Mouse (Mus musculus) cerebellum, postnatal 25 days (tissue): ENCODE measurements around the gene Ypel2.
"Not testable (repeated sequence)": the region's sequence is repeated elsewhere in the genome, so short reads cannot be mapped to it uniquely, and the experiment has no call there.

Source experiments
- DNase-seq, 2 experiments: peaks; one replicate each; pipeline ENCODE4 v3.0.0; 2021; ENCODE audit warnings: mixed read lengths in 2 of 2

Gene Ypel2

DNA sequence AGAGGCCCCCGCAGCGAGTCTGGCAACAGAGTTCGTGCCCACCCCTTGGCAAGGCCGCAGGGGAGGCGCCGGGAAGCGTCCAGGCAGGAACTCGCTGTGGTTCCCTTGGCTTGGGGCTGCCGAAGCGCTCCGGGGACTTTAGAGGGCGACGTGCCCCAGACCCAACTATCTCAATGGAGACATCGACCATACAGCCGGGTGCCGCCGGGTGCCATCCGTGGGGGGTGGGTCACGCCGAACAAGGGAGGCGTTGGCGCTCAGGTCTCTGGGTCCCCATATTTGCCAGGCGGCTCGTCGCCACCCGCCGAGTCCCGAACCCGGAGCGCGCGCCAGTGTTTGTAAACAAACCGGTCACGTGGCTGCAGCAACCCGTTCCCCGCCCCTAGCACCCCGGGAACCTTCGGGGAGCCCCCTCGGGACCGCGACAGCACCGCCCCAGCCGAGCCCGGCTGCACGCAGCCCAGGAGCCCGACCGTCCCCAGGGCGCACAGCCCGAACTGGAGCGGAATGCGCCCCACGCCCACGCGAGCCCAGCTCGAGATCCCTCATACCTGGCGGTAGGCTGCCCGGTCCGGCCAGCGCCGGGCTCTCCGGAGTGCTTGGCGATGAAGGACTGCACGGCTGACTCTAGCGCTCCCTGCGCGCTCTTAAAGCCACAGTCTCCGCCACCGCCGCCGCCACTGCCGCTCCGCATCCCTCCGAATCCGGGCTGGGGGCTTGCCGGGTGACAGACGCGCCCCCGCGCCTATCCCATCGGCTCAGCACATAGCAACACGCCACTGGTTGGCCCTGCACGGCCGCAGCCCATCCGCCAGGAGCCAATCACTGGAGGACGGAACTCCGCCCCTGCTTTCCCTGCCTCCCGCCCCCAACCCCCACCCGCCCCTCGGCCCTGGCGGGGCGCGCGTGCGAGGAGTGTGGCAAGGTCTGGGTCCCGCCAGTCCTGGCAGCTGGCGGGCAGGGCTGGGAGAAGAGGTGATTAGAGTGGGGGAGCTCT is at the start of gene Ypel2:
Ypel2 (minus strand) TSS at position 667 of the 997 bp plus-strand sequence.
- peak; percentile 98 for DNase-seq

DNA sequence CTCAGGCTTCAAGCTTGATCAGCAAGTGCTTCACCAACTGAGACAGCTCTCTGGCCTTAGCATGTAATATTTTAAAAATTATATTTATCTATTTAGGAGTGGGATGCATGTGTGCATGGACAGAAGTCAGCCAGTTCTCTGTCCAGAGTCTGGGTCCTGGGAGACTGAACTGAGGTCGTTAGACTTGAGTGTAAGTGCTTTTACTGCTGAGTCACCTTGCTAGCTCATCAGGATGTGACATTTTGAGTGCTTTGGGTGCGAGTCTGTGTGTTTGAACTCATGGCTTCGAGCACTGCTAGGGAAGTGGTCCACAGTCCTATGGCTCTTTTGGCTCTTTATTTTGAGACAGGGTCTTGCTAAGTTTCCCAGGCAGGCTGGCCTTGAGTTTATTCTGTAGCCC is 49.5 kb upstream of the Ypel2 start:
- DNase-seq, result no peak

DNA sequence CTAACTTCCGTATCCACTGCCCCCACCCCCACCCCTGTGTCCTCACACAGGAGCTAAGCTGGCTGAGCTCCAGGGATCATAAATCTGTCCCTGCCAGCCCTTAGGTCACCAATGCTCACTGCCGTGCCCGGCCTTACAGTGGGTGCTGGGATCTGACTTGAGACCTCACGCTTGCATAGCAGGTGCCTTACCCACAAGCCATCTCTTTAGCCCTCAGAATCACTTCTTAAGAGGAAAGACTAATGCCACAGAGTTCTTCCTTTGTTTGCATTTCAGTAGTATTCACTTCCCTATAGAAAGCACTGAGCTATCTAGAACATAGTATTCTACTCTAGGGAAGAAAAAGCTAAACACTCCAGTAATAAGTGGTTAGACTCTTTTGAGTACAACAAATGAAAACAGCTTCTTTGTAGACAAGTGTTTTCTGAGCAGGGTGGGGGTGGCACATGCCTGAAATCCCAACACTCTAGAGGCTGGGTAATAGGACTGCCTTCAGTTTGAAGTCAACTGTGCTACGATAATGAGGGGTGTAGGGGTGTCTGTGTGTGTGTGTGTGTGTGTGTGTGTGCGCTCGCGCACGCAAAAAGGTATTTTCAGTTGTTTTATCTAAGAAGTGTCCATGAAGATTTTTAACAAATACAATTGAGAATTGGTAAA is 45.9 kb upstream of the Ypel2 start:
- no peak for DNase-seq

DNA sequence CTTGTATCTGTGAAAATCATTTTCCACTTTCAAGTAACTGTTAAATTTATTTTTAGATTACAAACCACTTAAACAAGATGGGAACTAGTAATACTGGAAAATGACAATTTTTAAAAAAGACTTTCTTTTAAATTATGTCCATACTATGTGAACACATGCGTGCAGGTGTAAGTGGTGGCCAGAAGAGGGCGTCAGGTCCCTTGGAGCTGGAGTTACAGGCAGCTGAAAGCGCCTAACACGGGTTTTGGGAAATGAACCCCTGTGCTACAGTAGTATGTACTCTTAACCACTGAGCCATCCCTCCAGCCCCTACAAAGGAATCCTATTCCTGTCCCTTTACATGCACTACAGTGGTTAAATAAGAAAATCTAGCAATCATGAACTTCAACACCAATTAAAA is 42.7 kb upstream of the Ypel2 start:
- no peak for DNase-seq

DNA sequence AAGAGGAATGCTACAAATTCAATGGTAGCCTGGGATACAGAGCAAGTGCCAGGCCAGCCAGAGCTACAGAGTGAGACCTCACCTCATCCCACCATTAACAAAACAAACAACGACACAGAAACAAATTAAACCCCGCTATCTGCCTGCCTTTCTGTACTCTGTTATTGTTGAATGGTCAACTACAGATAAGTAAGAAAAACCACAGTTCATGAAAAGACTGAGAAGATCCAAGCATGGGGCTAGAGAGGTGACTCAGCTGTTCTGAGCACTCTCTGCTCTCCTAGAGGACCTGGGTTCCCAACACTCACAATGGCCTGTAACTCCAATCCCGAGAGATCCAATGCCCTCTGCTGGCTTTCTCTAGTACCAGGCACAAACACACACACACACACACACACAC is 34.7 kb upstream of the Ypel2 start:
- no peak for DNase-seq

DNA sequence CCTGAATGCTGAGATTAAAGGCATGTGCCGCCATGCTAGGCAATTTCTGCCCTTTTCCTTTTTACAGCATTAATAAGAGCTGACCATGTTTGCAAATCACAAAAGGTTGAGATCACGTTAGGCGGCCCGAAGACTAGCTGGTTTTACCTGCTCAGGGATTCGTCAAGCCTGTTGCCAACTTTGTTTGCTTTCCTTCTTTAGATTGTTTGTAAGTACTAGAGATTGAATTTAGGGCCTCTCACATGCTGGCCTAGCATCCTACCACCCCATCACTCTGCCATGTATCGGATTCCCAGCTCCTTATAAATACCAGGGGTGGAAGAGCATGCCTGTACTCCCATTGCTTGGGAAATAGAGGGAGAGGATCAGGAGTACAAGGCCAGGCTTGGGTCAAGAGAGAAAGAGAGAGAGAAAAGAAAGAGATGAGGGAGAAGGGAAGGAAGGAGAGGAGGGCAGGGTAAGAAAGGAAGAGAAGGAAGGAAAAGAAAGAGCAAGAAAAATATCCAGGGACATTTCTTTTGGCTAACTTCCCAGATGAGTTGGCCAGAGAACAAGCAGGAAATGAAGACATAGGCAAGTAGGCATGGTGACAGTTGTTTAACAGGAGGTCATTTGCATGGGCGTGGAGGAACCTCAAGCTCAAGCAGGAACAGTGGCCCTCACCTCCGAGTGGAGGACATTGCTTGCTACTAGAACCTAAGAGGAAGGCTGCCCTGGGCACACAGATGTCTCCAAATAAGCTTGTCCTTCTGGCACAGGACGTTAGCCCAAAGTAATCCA is 32.8 kb upstream of the Ypel2 start:
- no peak for DNase-seq

DNA sequence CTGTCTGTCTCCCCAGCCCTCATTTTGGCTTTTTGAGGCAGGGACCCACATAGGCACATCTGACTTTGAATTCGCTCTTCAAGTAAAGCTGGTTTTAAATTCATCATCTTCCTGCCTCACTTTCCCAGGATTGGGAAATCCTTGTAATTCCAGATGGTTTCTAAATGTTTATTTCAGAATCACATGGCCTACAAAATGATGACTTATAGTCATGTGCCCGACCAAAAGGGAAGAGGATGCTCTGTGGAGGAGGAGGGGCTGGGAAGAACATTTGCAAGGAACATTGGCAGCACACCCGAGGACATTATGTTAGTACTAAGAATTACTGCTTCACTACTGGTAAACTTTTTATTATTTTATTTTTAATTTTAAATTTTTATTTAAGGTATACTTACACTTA is 31.8 kb upstream of the Ypel2 start:
- no peak for DNase-seq

DNA sequence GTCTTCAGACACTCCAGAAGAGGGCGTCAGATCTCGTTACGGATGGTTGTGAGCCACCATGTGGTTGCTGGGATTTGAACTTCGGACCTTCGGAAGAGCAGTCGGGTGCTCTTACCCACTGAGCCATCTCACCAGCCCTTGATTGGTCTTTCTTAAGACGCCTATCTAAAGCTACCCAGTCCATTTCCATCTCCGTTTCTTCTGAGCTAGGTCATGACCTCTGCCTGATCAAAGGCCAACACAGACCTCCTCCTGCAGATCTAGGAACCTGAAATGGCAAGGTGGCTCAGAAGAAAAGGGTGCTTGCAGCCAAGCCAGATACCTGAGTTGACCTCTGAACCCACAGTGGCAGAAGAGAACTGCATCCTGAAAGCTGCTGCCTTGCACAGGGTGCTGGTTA is 29.7 kb upstream of the Ypel2 start:
- not testable (repeated sequence) for DNase-seq

DNA sequence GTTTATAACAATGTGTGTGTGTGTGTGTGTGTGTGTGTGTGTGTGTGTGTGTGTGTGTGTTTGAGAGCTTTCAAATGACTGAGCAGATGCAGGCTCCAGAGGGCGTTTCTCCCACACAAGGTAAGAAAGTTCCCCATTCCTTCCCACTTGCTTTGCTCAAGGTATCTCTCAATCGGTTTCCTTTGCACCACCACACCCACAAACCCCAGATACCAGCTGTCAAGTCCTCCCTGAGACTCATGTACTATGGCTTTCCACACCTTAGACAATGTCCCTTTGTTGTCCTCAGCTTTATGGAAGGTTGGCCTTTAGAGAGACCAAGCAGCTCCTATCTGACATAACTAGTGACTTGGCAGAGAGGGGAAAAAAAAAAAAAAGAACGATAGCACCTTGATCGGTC is 29.3 kb upstream of the Ypel2 start:
- no peak for DNase-seq

DNA sequence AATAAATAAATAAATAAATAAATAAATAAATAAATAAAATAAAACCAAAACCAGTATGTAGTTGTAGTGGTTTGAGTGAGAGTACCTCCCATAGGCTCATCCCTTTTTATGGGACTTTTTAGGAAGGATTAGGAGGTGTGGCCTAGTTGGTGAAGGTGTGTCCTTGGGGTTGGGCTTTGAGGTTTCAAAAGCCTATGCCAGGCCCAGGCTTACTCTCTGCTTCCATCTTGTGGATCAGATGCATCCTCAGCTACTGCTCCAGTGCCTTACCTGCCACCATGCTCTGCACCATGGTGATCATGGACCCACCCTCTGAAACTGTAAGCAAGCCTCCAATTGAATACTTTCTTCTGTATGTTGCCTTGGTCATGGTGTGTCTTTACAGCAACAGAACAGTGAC is 28.0 kb upstream of the Ypel2 start:
- DNase-seq, result no peak

DNA sequence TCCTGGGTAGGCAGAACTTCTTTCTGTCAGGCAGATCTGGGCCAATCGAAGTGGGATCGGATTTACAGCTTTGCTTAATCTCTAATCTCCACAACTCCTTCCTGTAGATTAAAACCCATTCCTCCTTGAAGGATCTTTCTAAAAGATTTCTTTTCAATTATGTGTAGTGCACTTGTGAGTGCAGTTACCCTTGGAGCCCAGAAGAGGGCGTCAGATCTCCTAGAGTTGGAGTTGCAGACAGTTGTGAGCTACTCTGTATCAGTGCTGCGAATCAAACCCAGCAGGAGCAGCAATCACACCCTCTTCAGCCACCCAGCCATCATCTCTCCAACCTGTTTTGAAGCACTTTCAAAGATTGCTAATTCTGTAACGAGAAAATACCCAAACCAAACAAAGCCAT is 26.9 kb upstream of the Ypel2 start:
- no peak for DNase-seq

DNA sequence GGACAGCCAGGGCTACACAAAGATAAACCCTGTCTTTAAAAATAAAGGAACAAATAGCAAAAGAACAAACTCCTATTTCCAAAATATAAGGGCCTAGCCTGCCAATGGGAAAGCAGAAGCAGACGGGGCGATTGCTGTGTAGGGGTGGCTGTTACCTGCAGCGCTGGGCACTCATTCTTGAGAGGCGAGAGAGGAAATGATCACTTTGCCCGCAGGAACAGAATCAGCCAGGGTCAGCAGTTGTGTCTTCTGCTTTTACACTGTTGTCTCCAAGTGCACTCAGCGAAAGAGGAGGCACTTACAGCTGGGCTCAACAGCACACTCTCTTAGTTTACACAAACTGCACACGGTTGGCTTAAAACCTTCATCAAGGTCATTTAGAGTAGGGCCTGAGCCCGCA is 25.9 kb upstream of the Ypel2 start:
- DNase-seq, result no peak

DNA sequence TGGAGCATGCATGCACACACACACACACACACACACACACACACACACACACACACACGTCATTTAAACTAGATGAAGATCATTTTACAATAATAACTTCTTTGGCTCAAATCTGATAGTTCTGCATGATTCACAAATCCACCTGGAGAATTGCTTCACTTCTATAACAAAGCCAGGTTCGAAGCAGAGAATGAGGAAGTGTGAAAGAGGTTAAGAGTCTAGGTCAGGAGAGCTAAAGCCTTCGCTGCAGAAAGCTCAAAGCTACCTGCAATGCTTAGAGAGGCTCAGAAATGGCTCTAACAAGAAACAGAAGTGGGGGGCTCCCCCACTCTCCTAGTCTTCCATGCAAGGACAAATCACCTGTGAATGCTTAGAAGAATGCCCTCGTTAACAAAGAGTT is 24.6 kb upstream of the Ypel2 start:
- DNase-seq, result no peak

DNA sequence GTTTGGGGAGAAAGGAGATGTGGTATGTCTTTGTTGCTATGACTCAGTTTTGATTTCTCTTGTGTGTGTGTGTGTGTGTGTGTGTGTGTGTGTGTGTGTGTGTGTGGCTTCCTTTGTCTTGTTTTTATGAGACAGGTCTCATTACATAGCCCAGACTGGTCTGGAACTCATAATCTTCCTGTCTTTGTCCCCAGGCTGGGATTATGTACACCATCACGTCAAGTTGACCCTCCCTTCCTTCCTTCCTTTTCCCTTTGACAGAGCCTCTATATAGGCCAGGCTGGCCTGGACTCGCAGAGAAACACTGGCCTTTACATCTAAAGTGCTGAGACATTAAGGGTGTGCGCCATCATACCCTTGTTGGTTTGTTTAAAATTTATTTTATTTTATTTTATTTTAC is 22.2 kb upstream of the Ypel2 start:
- DNase-seq, result no peak

DNA sequence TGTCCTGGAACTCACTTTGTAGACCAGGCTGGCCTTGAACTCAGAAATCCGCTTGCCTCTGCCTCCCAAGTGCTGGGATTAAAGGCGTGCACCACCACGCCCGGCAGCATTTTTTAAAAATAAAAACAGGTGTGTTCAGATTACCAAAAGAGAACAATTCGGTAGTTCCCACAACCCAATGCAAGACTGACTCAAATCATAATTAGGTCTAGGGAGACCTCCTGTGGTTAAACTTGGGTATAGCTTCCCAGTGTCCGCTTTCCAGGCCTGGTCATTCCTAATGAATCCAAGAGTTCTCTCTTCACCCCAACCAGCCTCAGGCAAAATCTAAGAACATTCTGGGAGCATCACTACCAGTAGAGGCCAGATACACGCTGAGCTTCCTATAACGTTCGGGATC is 17.0 kb upstream of the Ypel2 start:
- peak; percentile 64 to 73 for DNase-seq

DNA sequence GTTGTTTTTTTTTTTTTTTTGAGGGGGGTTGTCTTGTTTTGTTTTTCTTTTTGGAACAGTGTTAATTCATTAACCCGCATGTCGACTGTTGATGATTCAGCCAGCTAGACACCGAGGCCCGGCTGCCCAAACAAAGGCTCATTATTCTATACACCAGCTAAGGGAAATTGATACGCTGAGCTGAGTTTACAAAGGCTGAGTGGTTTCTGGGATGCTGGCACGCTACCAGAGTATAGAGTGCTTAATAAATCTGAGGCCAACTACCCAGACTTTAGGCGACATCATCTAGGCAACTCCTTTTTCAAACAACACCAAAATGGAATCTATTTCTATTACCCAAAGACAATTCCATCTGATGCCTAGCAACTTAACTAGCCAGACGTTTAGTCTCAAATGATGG is 13.9 kb upstream of the Ypel2 start:
- no peak for DNase-seq

DNA sequence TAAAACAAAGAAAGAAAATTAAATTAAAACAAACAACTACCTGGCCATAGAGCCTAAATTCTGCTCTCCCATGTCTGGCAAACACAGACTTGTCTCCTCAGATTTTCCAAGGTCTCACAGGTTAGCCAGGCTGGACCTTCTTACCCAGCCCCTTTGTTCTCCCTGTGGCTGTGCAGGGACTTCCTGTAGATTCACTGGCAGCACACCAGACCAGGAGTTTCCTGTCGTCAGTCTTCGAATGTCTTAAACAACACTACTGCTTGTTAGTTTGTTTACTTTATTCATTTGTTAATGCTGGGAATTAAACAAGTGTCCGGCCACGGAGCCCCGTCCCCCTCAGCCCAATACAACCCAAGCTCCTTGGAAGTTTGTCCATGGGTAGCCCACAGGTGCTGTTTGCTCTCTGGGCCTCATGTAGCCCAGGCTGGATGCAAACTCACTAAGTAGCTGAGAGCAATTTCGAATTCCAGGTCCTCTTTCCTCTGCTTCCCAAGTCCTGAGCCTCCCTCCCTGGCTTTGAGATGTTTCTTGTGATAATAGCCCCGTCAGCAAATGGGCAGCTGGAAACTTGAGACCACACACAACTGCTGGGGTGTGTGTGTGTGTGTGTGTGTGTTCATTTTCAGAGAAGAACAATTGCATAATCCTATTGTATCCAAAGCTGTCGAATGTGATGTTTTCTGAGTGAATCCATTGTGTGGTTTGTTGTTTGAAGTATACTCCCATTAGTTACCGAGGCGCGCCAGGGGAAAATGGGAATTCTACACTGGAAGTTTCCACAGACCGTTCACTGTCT is 11.7 kb upstream of the Ypel2 start:
- DNase-seq, result no peak

DNA sequence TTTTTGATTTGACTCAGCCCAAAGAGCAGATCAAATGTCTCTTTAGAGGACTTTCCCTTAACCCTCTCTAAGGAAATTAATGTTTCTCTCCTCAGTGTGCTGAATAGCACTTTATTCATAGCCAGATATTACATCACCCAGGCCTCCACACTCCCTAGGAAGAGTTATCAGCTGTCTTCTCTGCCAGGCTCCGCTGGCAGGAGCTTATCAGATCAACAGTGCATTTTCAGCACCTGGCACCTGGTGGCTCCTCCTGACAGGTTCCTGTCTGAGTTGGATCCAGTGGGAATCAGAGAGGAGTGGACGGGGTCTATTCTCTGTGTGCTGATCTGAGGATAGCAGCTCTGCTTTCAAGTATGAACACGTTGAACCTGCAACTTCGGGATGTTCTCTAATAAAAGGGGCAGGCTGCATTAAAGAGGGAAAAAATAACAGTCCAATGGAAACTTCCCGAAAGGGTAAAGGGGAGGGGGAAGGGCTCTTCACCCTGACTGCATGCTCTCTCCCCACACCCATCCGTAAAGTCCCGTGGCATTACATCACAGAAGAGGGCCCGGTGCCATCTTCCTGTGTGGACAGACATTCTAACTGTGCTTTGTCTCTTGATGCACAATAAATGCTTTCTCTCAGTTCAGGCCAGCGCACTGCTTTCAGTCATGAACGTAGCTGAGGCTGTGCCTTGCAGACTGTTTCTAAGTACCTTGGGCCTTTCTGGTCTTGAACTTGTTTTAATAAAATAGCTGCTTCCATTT is 8.7 kb upstream of the Ypel2 start:
- no peak for DNase-seq

DNA sequence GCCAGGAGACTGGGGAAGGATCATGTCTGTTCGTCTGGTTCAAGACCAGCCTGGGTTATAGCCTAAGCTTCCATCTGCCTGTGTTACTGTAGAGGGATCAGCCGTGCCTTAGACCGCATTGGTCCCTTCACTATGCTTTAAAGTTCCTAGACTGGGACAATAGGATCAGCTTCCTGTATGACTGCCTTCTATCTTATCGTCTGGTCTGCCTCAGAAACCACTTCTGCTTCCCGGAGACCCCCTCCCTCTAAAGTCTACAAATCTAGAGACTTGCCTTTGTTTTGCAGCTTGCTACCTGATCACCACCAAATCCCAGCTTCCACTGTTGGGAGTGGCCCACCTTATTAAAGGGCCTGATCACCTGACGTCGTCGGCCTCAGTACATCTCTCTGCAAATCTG is 7.7 kb upstream of the Ypel2 start:
- DNase-seq, result no peak

DNA sequence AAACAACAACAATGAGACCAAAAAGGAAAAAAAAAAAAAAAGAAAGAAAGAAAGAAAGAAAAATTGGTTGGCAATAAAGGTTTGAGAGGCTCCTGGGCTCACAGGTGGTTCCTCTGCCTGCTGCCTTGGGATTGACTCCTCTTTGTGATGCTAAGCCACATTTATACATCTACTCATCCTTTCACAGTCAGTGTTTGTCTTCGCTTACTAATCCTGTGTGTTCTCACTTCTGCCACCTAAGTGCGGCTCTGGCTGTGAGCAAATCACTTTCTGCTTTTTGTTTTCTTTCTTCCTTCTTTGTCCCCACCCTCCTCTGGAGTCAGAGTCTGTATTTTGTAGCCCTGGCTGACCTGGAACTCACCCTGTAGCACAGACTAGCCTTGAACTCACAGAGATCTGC is 2.8 kb upstream of the Ypel2 start:
- DNase-seq, result no peak

DNA sequence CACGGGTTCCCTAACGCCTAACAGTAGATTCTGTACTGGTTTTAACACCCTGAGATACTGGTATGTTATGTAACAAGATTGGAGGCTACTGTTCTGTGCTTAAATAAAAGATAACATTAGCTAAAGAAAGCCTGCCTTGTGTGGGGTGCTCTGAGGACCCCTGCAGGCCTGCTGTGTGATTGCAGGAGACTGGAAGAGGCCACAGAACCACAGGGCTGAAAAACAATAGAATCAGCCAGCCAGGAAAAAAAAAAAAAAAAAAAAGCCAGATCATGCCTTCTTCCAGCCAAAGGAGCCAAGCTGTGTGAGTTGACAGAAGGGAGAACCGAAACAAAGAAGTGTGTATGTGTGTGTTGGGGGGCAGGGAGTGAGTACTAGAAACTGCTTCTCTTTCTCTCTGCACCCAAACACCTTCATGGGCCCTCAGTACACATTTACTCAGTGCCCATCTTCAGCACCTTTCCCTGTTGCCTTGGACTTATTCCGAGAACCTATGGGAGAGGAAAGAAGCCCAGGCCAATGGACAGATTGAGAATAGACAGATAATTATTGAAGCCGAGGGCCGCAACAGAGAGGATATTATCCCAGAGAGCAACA is 2.2 kb upstream of the Ypel2 start:
- DNase-seq, result peak; percentile 79 to 82
